Mouse (Mus musculus) embryonic facial prominence, embryonic 14.5 days (tissue): ENCODE measurements at regions not wholly inside any gene's neighbourhood (a gene's known extent, or its start where the extent isn't known, plus 50 kb on each side); places are given as distances from the start of the nearest gene placed in this dataset.

Experiments used
- ATAC-seq: fragments of 200-750 bp; cut with Nextera tagmentation; 2 replicates; pipeline ENCODE4 v1.8.0; 2017; ENCODE audit warnings: low read depth, moderate number of reproducible peaks, moderate TSS enrichment
- DNase-seq: peaks from one replicate; pipeline ENCODE4 v3.0.0-alpha.2; 2015; ENCODE audit warnings: low spot score
- H3K27ac ChIP-seq: fragments of 300-500 bp; sonication (generic); replicated peaks from 2 replicates; pipeline ENCODE4 v1.5.1; 2014; ENCODE audit warnings: low read depth, mild to moderate bottlenecking, low read length, moderate library complexity
- H3K27me3 ChIP-seq: fragments of 300-500 bp; sonication (generic); replicated peaks from 2 replicates; pipeline ENCODE4 v1.6.1; 2014; ENCODE audit warnings: low read length; ENCODE audit not compliant: control insufficient read depth, insufficient read depth
- H3K36me3 ChIP-seq: fragments of 300-500 bp; sonication (generic); 2 replicates; pipeline ENCODE4 v1.6.1; 2014; ENCODE audit warnings: low read length, mixed read lengths; ENCODE audit not compliant: control insufficient read depth, insufficient read depth
- H3K4me1 ChIP-seq: fragments of 300-500 bp; sonication (generic); 2 replicates; pipeline ENCODE4 v1.6.1; 2014; ENCODE audit warnings: antibody characterized with exemption, low read length; ENCODE audit not compliant: control insufficient read depth, insufficient read depth
- H3K4me2 ChIP-seq: fragments of 300-500 bp; sonication (generic); 2 replicates; pipeline ENCODE4 v1.6.1; 2014; ENCODE audit warnings: low read depth, mild to moderate bottlenecking, low read length, moderate library complexity, mixed read lengths
- H3K4me3 ChIP-seq: fragments of 300-500 bp; sonication (generic); 2 replicates; pipeline ENCODE4 v1.5.1; 2014; ENCODE audit warnings: low read depth, mild to moderate bottlenecking, low read length
- H3K9ac ChIP-seq: fragments of 300-500 bp; sonication (generic); 2 replicates; pipeline ENCODE4 v1.6.1; 2014; ENCODE audit warnings: low read depth, mild to moderate bottlenecking, low read length, moderate library complexity, mixed read lengths
- H3K9me3 ChIP-seq: fragments of 300-500 bp; sonication (generic); 2 replicates; pipeline ENCODE4 v1.6.1; 2016; ENCODE audit warnings: low read length; ENCODE audit not compliant: control insufficient read depth
- WGBS: fragments of 180-500 bp; shearing (Covaris S2); extraction: QIAGEN DNeasy Blood & Tissue Kit; methylation state at CpG from one replicate; pipeline ENCODE4 v1.1.7; 2014; 5-methylcytosine and 5-hydroxymethylcytosine counted together

- H3K4me2 ChIP-seq = no peak overlapping the region
- H3K9ac ChIP-seq = no peak overlapping the region
- no peaks in the 10 kb centered on the region for H3K27me3 ChIP-seq
- no peaks in the 10 kb centered on the region for H3K9me3 ChIP-seq
- WGBS = 73% methylated on average over 1 of the region's 1 CpGs
- no peak for DNase-seq
- H3K27ac ChIP-seq = no peak overlapping the region
- H3K4me1 ChIP-seq = no peaks in the 10 kb centered on the region
- no peak overlapping the region for H3K4me3 ChIP-seq
- H3K36me3 ChIP-seq = no peaks in the 10 kb centered on the region
- no peak for ATAC-seq
These were observed 3482.2 kb upstream of the Gm7489 start for GRCm38 (mm10) chr15:50402551-50402950.

- Histone ChIP-seq H3K9ac (no peak overlapping the region), H3K9me3 (no peaks in the 10 kb centered on the region), H3K4me1 (no peaks in the 10 kb centered on the region), H3K4me3 (no peak overlapping the region), H3K36me3 (no peaks in the 10 kb centered on the region), H3K27ac (no peak overlapping the region), H3K27me3 (no peaks in the 10 kb centered on the region), H3K4me2 (no peak overlapping the region)
- WGBS = 87% methylated on average over 2 of the region's 2 CpGs
- DNase-seq (no peak), ATAC-seq (no peak)
These were observed 3480.8 kb upstream of the Gm7489 start for GRCm38 (mm10) chr15:50403883-50404282.

GRCm38 (mm10) chr15:50408985-50409384 is 3475.7 kb upstream of the Gm7489 start:
- no peak overlapping the region for H3K4me3 ChIP-seq
- no peak overlapping the region for H3K4me2 ChIP-seq
- WGBS = 61% methylated on average over 2 of the region's 2 CpGs
- H3K27ac ChIP-seq = no peak overlapping the region
- no peak for ATAC-seq
- no peak overlapping the region for H3K9ac ChIP-seq
- H3K9me3 ChIP-seq = peaks cover 11% of the 10 kb centered on the region; the same call in 1 of the 2 replicates
- H3K4me1 ChIP-seq = no peaks in the 10 kb centered on the region
- H3K27me3 ChIP-seq = no peaks in the 10 kb centered on the region
- no peak for DNase-seq
- no peaks in the 10 kb centered on the region for H3K36me3 ChIP-seq

- H3K4me2 ChIP-seq = no peak overlapping the region
- WGBS = 88% methylated on average over 1 of the region's 1 CpGs
- no peaks in the 10 kb centered on the region for H3K27me3 ChIP-seq
- H3K9me3 ChIP-seq = no peaks in the 10 kb centered on the region
- no peaks in the 10 kb centered on the region for H3K4me1 ChIP-seq
- DNase-seq (no peak), ATAC-seq (no peak)
- H3K9ac ChIP-seq = no peak overlapping the region
- H3K27ac ChIP-seq = no peak overlapping the region
- no peaks in the 10 kb centered on the region for H3K36me3 ChIP-seq
- H3K4me3 ChIP-seq = no peak overlapping the region
These were observed 3467.1 kb upstream of the Gm7489 start for GRCm38 (mm10) chr15:50417641-50418040.

- H3K27me3 ChIP-seq = no peaks in the 10 kb centered on the region
- H3K27ac ChIP-seq = no peak overlapping the region; the same call in 1 of the 2 replicates
- H3K4me3 ChIP-seq = no peak overlapping the region
- 45% methylated on average over 5 of the region's 5 CpGs for WGBS
- DNase-seq = peak; percentile 45
- no peaks in the 10 kb centered on the region for H3K36me3 ChIP-seq
- ATAC-seq = no peak
- H3K4me2 ChIP-seq = no peak overlapping the region
- H3K4me1 ChIP-seq = no peaks in the 10 kb centered on the region
- H3K9ac ChIP-seq = no peak overlapping the region
- H3K9me3 ChIP-seq = no peaks in the 10 kb centered on the region
These were observed 3461.5 kb upstream of the Gm7489 start for GRCm38 (mm10) chr15:50423082-50423665.

GRCm38 (mm10) chr15:50449604-50450003 is 3435.1 kb upstream of the Gm7489 start:
- Histone ChIP-seq H3K4me3 (no peak overlapping the region), H3K27me3 (no peaks in the 10 kb centered on the region), H3K27ac (no peak overlapping the region), H3K9ac (no peak overlapping the region), H3K4me2 (no peak overlapping the region), H3K36me3 (no peaks in the 10 kb centered on the region), H3K4me1 (no peaks in the 10 kb centered on the region), H3K9me3 (no peaks in the 10 kb centered on the region)
- WGBS = 44% methylated on average over 2 of the region's 2 CpGs
- DNase-seq (peak; percentile 11), ATAC-seq (no peak)

- no peaks in the 10 kb centered on the region for H3K4me1 ChIP-seq
- no peaks in the 10 kb centered on the region for H3K36me3 ChIP-seq
- no peaks in the 10 kb centered on the region for H3K9me3 ChIP-seq
- H3K27ac ChIP-seq = no peak overlapping the region
- ATAC-seq (no peak), DNase-seq (no peak)
- no peak overlapping the region for H3K4me2 ChIP-seq
- H3K4me3 ChIP-seq = no peak overlapping the region
- no peak overlapping the region for H3K9ac ChIP-seq
- no peaks in the 10 kb centered on the region for H3K27me3 ChIP-seq
These were observed 3412.1 kb upstream of the Gm7489 start for GRCm38 (mm10) chr15:50472626-50473025.

- Histone ChIP-seq H3K27me3 (no peaks in the 10 kb centered on the region), H3K4me1 (no peaks in the 10 kb centered on the region), H3K9ac (no peak overlapping the region), H3K9me3 (no peaks in the 10 kb centered on the region), H3K4me3 (no peak overlapping the region), H3K27ac (no peak overlapping the region), H3K4me2 (no peak overlapping the region), H3K36me3 (no peaks in the 10 kb centered on the region)
- DNase-seq (no peak), ATAC-seq (no peak)
- WGBS = 90% methylated on average over 2 of the region's 2 CpGs
These were observed 3386.0 kb upstream of the Gm7489 start for GRCm38 (mm10) chr15:50498716-50499115.

GRCm38 (mm10) chr15:50507999-50508624 is 3376.6 kb upstream of the Gm7489 start:
- H3K4me2 ChIP-seq = no peak overlapping the region
- ATAC-seq (no peak), DNase-seq (no peak)
- H3K4me1 ChIP-seq = no peaks in the 10 kb centered on the region
- H3K9me3 ChIP-seq = no peaks in the 10 kb centered on the region
- H3K4me3 ChIP-seq = no peak overlapping the region
- H3K27me3 ChIP-seq = no peaks in the 10 kb centered on the region
- no peak overlapping the region for H3K27ac ChIP-seq
- H3K36me3 ChIP-seq = no peaks in the 10 kb centered on the region
- WGBS = 68% methylated on average over 3 of the region's 3 CpGs
- H3K9ac ChIP-seq = no peak overlapping the region
